32 mouse cellular contexts compared by ENCODE assay signal in the genomic region with DNA sequence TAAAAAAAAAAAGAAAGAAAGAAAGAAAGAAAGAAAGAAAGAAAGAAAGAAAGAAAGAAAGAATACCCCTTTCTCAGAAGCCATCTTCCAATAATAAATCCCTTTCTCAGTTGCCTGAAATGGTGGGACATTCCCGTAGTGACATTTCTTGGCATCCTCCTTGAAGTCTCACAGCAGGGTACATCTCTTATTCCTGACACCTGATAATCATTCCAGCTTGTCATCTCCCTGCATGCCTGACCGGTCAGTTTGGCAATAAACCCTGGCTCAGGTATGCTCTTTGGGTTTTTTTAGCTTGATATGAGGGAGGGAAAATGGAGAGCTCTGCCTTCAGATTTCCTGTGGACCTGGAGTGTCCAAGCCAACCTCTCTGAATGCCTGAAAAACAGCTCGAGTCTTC. TPM values are rescaled to one million over a fixed set of nuclear protein-coding genes. Genes with fewer than 3 reads are reported as not detected.
DNase-seq lines count a peak whose midpoint lies in the region; ATAC-seq and TF ChIP-seq lines count a peak whose summit lies in the region.
"Had no signal": no experiment of that assay in that cellular context is flagged by ENCODE, and none has a peak within 500 bp of the region (broad histone marks: within the 10 kb centered on the region; RNA-seq: fewer than 3 reads in every experiment).

No protein-coding gene starts in this region.

- TF ChIP-seq EP300 in heart, postnatal 0 days (IDR thresholded peaks at IDR 0.05; ENCODE audit: low read depth) = peak; percentile 73; the same call in 1 of the 2 replicates

- no peaks in the 10 kb centered on the region for H3K36me3 ChIP-seq in heart, embryonic 12.5 days
- no peaks in the 10 kb centered on the region for H3K36me3 ChIP-seq in heart, postnatal 0 days (replicated peaks; ENCODE audit: control insufficient read depth, insufficient read depth, low read length)
- H3K36me3 ChIP-seq: embryonic facial prominence, embryonic 10.5 days; embryonic facial prominence, embryonic 13.5 days; forebrain, embryonic 12.5 days; forebrain, embryonic 15.5 days; heart, embryonic 13.5 days; hindbrain, embryonic 12.5 days; hindbrain, embryonic 15.5 days; intestine, embryonic 15.5 days had no signal

- whole genome bisulfite sequencing in heart, embryonic 12.5 days = 44% methylated on average over 3 of the region's 3 CpGs
- WGBS in heart, postnatal 0 days = 30% methylated on average over 3 of the region's 3 CpGs

- intact Hi-C loops in left cerebral cortex, postnatal 4 days (cut with DNase I) = no loop called here
- intact Hi-C loops in left cerebral cortex, postnatal 25 days (cut with DNase I) = no loop called here

- no peak overlapping the region for H3K27ac ChIP-seq in heart, embryonic 12.5 days (ENCODE audit: poor library complexity, severe bottlenecking)
- no peak overlapping the region for H3K27ac ChIP-seq in heart, postnatal 0 days (ENCODE audit: low read depth)
- H3K27ac ChIP-seq: embryonic facial prominence, embryonic 10.5 days; embryonic facial prominence, embryonic 13.5 days; forebrain, embryonic 12.5 days; forebrain, embryonic 15.5 days; heart, embryonic 13.5 days; hindbrain, embryonic 12.5 days; hindbrain, embryonic 15.5 days; intestine, embryonic 15.5 days had no signal

- H3K4me3 ChIP-seq in heart, embryonic 12.5 days = no peak overlapping the region
- no peak overlapping the region for H3K4me3 ChIP-seq in heart, postnatal 0 days (ENCODE audit: low read depth, low read length)
- H3K4me3 ChIP-seq: embryonic facial prominence, embryonic 10.5 days; embryonic facial prominence, embryonic 13.5 days; erythroblast, embryonic 14.5 days; forebrain, embryonic 12.5 days; forebrain, embryonic 15.5 days; heart, embryonic 13.5 days; hindbrain, embryonic 12.5 days; hindbrain, embryonic 15.5 days; intestine, embryonic 15.5 days had no signal

- H3K9me3 ChIP-seq in heart, embryonic 12.5 days (replicated peaks) = peaks cover 7% of the 10 kb centered on the region; the same call in 1 of the 2 replicates
- H3K9me3 ChIP-seq in heart, postnatal 0 days (replicated peaks; ENCODE audit: control insufficient read depth, low read length) = no peaks in the 10 kb centered on the region
- H3K9me3 ChIP-seq: embryonic facial prominence, embryonic 10.5 days; embryonic facial prominence, embryonic 13.5 days; forebrain, embryonic 12.5 days; forebrain, embryonic 15.5 days; hindbrain, embryonic 12.5 days; hindbrain, embryonic 15.5 days; intestine, embryonic 15.5 days had no signal

- DNase-seq in heart, adult 11 months = peak; percentile 90
- DNase-seq in heart, postnatal 0 days (ENCODE audit: low spot score) = peak; percentile 57
- DNase-seq in heart, adult 8-10 months (ENCODE audit: low spot score) = no peak
- peak; percentile 5 for DNase-seq in left cerebral cortex, postnatal 4 days
- DNase-seq in left cerebral cortex, postnatal 25 days (ENCODE audit: low spot score in 2 of 2) = no peak
- DNase-seq: adrenal gland, adult 2 months; adrenal gland, postnatal 14 days; cerebellum, adult 11 months; cerebellum, adult 9-10 months; cerebellum, postnatal 36 days; embryo, embryonic 11 days; gastrocnemius, postnatal 36 days; kidney, adult 18-20 months; kidney, adult 9 months had no signal

- no peak overlapping the region for H3K4me2 ChIP-seq in heart, embryonic 12.5 days
- H3K4me2 ChIP-seq in heart, postnatal 0 days (ENCODE audit: low read depth, low read length) = no peak overlapping the region
- H3K4me2 ChIP-seq: embryonic facial prominence, embryonic 13.5 days; forebrain, embryonic 12.5 days; forebrain, embryonic 15.5 days; heart, embryonic 13.5 days; hindbrain, embryonic 12.5 days; hindbrain, embryonic 15.5 days; intestine, embryonic 15.5 days had no signal

- TF ChIP-seq CTCF in heart, postnatal 0 days (IDR thresholded peaks at IDR 0.05; ENCODE audit: low read depth) = no peak

- H3K27me3 ChIP-seq in heart, embryonic 12.5 days (replicated peaks) = no peaks in the 10 kb centered on the region
- H3K27me3 ChIP-seq in heart, postnatal 0 days (ENCODE audit: control insufficient read depth, insufficient read depth, low read length) = no peaks in the 10 kb centered on the region
- H3K27me3 ChIP-seq: embryonic facial prominence, embryonic 13.5 days; forebrain, embryonic 12.5 days; forebrain, embryonic 15.5 days; heart, embryonic 13.5 days; hindbrain, embryonic 12.5 days; hindbrain, embryonic 15.5 days; intestine, embryonic 15.5 days had no signal

- H3K9ac ChIP-seq in heart, embryonic 12.5 days = no peak overlapping the region
- H3K9ac ChIP-seq in heart, postnatal 0 days (replicated peaks; ENCODE audit: low read depth, low read length) = no peak overlapping the region
- H3K9ac ChIP-seq: embryonic facial prominence, embryonic 13.5 days; forebrain, embryonic 12.5 days; forebrain, embryonic 15.5 days; heart, embryonic 13.5 days; hindbrain, embryonic 12.5 days; hindbrain, embryonic 15.5 days; intestine, embryonic 15.5 days had no signal

- ATAC-seq in heart, embryonic 12.5 days (ENCODE audit: insufficient number of reproducible peaks, low FRiP score) = no peak
- ATAC-seq in heart, postnatal 0 days (ENCODE audit: insufficient read depth, low read depth) = 0 out of 2 replicates have a peak, but pooled peaks have one; percentile 64
- ATAC-seq: CD4-positive, CD25-positive, alpha-beta regulatory T cell, adult 4 months; forebrain, embryonic 15.5 days; intestine, embryonic 15.5 days had no signal

- H3K4me1 ChIP-seq in heart, embryonic 12.5 days (replicated peaks) = peaks cover 13% of the 10 kb centered on the region
- no peaks in the 10 kb centered on the region; the same call in 1 of the 2 replicates for H3K4me1 ChIP-seq in heart, postnatal 0 days (ENCODE audit: control insufficient read depth, insufficient read depth)
- H3K4me1 ChIP-seq: embryonic facial prominence, embryonic 10.5 days; embryonic facial prominence, embryonic 13.5 days; forebrain, embryonic 12.5 days; forebrain, embryonic 15.5 days; hindbrain, embryonic 12.5 days; hindbrain, embryonic 15.5 days; intestine, embryonic 15.5 days had no signal

RNA-seq across cellular contexts. Expression of gene Tmem212, which starts 59.9 kb away (rescaled TPM):
- polyA plus RNA-seq in heart, embryonic 12.5 days (2016; fragmentation: Nextera tagmentation; extraction: Ambion mirVana) = not detected in 2 replicates
- total RNA-seq in heart, postnatal 0 days (2014; rRNA removed; ENCODE audit: low replicate concordance) = 1.1 TPM in 1 of 2 replicates, not detected in the other
- 1.5 TPM in 1 of 2 replicates, not detected in the other for polyA plus RNA-seq in heart, postnatal 0 days (2015; fragmentation: Nextera tagmentation; extraction: Ambion mirVana)
- total RNA-seq in heart, adult 8-10 months (2022) = not detected
- total RNA-seq in left cerebral cortex, postnatal 4 days (2021) = 1 to 10 TPM; 1.1 to 1.9 TPM
- total RNA-seq in left cerebral cortex, postnatal 25 days (2021) = not detected
- total RNA-seq: adrenal gland, adult 2 months; adrenal gland, postnatal 14 days; adrenal gland, postnatal 4 days; gastrocnemius, adult 8-10 months; gastrocnemius, postnatal 36 days; granulocyte monocyte progenitor cell, adult 5-6 weeks; hematopoietic stem cell, adult 5-6 weeks; MEL had no signal
- polyA plus RNA-seq: adrenal gland, adult 2 months; C2C12; CD4-positive, CD25-positive, alpha-beta regulatory T cell, adult 4 months; embryonic facial prominence, embryonic 10.5 days; embryonic facial prominence, embryonic 13.5 days; erythroblast, embryonic 14.5 days; forebrain, embryonic 12.5 days; forebrain, embryonic 15.5 days; heart, embryonic 13.5 days; heart, embryonic 16.5 days; hindbrain, embryonic 12.5 days; hindbrain, embryonic 15.5 days; intestine, embryonic 15.5 days had no signal

Comparison
In these comparisons a context has a peak if more than half of its experiments do, and no peak if none do; other contexts are left out.
1. DNase-seq: peak in heart, adult 11 months (single experiment), heart, postnatal 0 days (single experiment) and left cerebral cortex, postnatal 4 days (single experiment); none in heart, adult 8-10 months (single experiment) and left cerebral cortex, postnatal 25 days (0 of 2).